Mouse (Mus musculus): ENCODE data around the gene Zfp810.

DNA sequence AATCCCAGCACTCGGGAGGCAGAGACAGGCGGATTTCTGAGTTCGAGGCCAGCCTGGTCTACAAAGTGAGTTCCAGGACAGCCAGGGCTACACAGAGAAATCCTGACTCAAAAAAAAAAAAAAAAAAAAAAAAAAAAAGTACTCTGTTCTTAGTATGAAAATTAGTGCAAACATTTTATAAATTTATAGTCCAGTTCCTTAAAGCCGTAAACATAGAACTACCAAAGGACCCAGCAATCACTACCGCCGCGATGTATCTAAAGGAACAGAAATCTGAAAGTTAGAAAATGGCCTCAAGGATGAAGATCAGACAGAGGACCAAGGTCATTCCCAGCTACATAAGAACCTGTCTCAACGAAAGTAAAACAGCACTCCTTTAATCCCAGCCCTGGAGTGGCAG, 48.7 kb downstream of the Zfp810 start:
- TF ChIP-seq CTCF (IDR thresholded peaks at IDR 0.05; ENCODE audit: insufficient read depth, low read depth, low read length) (no peak), POLR2A (IDR thresholded peaks at IDR 0.05; ENCODE audit: insufficient read depth, low read depth, low read length) (no peak)
